Mouse (Mus musculus) liver, embryonic 15.5 days (tissue): ENCODE data around the gene Sh2d1b2. TPM values are rescaled to one million over a fixed set of nuclear protein-coding genes. Genes with fewer than 3 reads are reported as not detected.
"Not testable (repeated sequence)": the region's sequence is repeated elsewhere in the genome, so short reads cannot be mapped to it uniquely, and the experiment has no call there.

ENCODE experiments used
- ATAC-seq: fragments of 200-750 bp; cut with Nextera tagmentation; 2 replicates; pipeline ENCODE4 v1.8.0; 2017; ENCODE audit warnings: moderate number of reproducible peaks, mild to moderate bottlenecking, moderate library complexity; ENCODE audit not compliant: insufficient read depth
- H3K27ac ChIP-seq: fragments of 300-500 bp; sonication (generic); replicated peaks from 2 replicates; pipeline ENCODE4 v1.5.1; 2015; ENCODE audit warnings: mild to moderate bottlenecking, inconsistent platforms
- H3K27me3 ChIP-seq: fragments of 300-500 bp; sonication (generic); 2 replicates; pipeline ENCODE4 v1.6.1; 2015; ENCODE audit warnings: mild to moderate bottlenecking, inconsistent platforms
- H3K36me3 ChIP-seq: fragments of 300-500 bp; sonication (generic); replicated peaks from 2 replicates; pipeline ENCODE4 v1.6.1; 2015; ENCODE audit warnings: moderate library complexity, mild to moderate bottlenecking, inconsistent platforms
- H3K4me1 ChIP-seq: fragments of 300-500 bp; sonication (generic); replicated peaks from 2 replicates; pipeline ENCODE4 v1.6.1; 2015; ENCODE audit warnings: inconsistent platforms
- H3K4me2 ChIP-seq: fragments of 300-500 bp; sonication (generic); 2 replicates; pipeline ENCODE4 v1.6.1; 2015; ENCODE audit warnings: moderate library complexity, mild to moderate bottlenecking, inconsistent platforms
- H3K4me3 ChIP-seq: fragments of 300-500 bp; sonication (generic); replicated peaks from 2 replicates; pipeline ENCODE4 v1.5.1; 2015; ENCODE audit warnings: mild to moderate bottlenecking, inconsistent platforms
- H3K9ac ChIP-seq: fragments of 300-500 bp; sonication (generic); 2 replicates; pipeline ENCODE4 v1.6.1; 2015; ENCODE audit warnings: moderate library complexity, mild to moderate bottlenecking, inconsistent platforms
- H3K9me3 ChIP-seq: fragments of 300-500 bp; sonication (generic); replicated peaks from 2 replicates; pipeline ENCODE4 v1.6.1; 2016; ENCODE audit warnings: inconsistent platforms
- WGBS: fragments of 180-500 bp; shearing (Covaris S2); methylation state at CpG from one replicate; pipeline ENCODE4 v1.1.7; 2015; ENCODE audit warnings: mixed read lengths; ENCODE audit not compliant: insufficient replicate concordance; 5-methylcytosine and 5-hydroxymethylcytosine counted together
- polyA plus RNA-seq: library from polyadenylated mRNA; unstranded; fragments of >200 nt; fragmentation: Nextera tagmentation; extraction: Ambion mirVana; gene quantifications from 2 replicates; pipeline ENCODE4 v1.2.1, GENCODE M21; 2015

The Sh2d1b2 gene
- polyA plus RNA-seq, result not detected in 2 replicates

GRCm38 (mm10) chr1:170232688-170233087, at the start of gene Sh2d1b2:
Sh2d1b2 (plus strand) TSS chr1:170232749.
- ATAC-seq, result not testable (repeated sequence)

GRCm38 (mm10) chr1:170185137-170185536, 47.4 kb upstream of the Sh2d1b2 start:
- ATAC-seq, result no peak
- H3K36me3 ChIP-seq, result no peaks in the 10 kb centered on the region
- WGBS, result 51% methylated on average over 3 of the region's 3 CpGs

More at GRCm38 (mm10) chr1:170232688-170233087, at the start of gene Sh2d1b2:
- not testable (repeated sequence) for H3K27ac ChIP-seq, H3K9ac ChIP-seq, H3K27me3 ChIP-seq, H3K9me3 ChIP-seq, H3K4me2 ChIP-seq, H3K4me1 ChIP-seq, H3K4me3 ChIP-seq, H3K36me3 ChIP-seq
- WGBS, result 37% methylated on average over 6 of the region's 6 CpGs

GRCm38 (mm10) chr1:170186531-170186930, 46.0 kb upstream of the Sh2d1b2 start:
- H3K36me3 ChIP-seq, result no peaks in the 10 kb centered on the region
- H3K27me3 ChIP-seq, result no peaks in the 10 kb centered on the region
- 51% methylated on average over 5 of the region's 5 CpGs for WGBS
- H3K9me3 ChIP-seq, result no peaks in the 10 kb centered on the region
- ATAC-seq, result no peak
- no peak overlapping the region for H3K4me2 ChIP-seq
- no peak overlapping the region for H3K27ac ChIP-seq
- H3K4me3 ChIP-seq, result no peak overlapping the region
- no peaks in the 10 kb centered on the region; the same call in 1 of the 2 replicates for H3K4me1 ChIP-seq
- H3K9ac ChIP-seq, result no peak overlapping the region

More at GRCm38 (mm10) chr1:170185137-170185536, 47.4 kb upstream of the Sh2d1b2 start:
- Histone ChIP-seq H3K27ac (no peak overlapping the region), H3K4me3 (no peak overlapping the region), H3K4me1 (no peaks in the 10 kb centered on the region; the same call in 1 of the 2 replicates), H3K4me2 (no peak overlapping the region), H3K9me3 (no peaks in the 10 kb centered on the region), H3K27me3 (no peaks in the 10 kb centered on the region), H3K9ac (no peak overlapping the region)

- ATAC-seq, result no peak
- WGBS, result 66% methylated on average over 11 of the region's 11 CpGs
Observed at GRCm38 (mm10) chr1:170188601-170189000, 43.9 kb upstream of the Sh2d1b2 start.

GRCm38 (mm10) chr1:170190225-170190624, 42.3 kb upstream of the Sh2d1b2 start:
- no peak overlapping the region for H3K27ac ChIP-seq
- 54% methylated on average over 4 of the region's 4 CpGs for WGBS
- H3K27me3 ChIP-seq, result no peaks in the 10 kb centered on the region
- no peak overlapping the region for H3K4me2 ChIP-seq
- H3K4me3 ChIP-seq, result no peak overlapping the region
- ATAC-seq, result no peak
- H3K9ac ChIP-seq, result no peak overlapping the region
- H3K36me3 ChIP-seq, result peaks cover 27% of the 10 kb centered on the region
- H3K9me3 ChIP-seq, result no peaks in the 10 kb centered on the region
- no peaks in the 10 kb centered on the region; the same call in 1 of the 2 replicates for H3K4me1 ChIP-seq

More at GRCm38 (mm10) chr1:170188601-170189000, 43.9 kb upstream of the Sh2d1b2 start:
- H3K4me2 ChIP-seq, result no peak overlapping the region
- no peak overlapping the region for H3K4me3 ChIP-seq
- no peak overlapping the region for H3K9ac ChIP-seq
- no peaks in the 10 kb centered on the region for H3K9me3 ChIP-seq
- H3K36me3 ChIP-seq, result peaks cover 12% of the 10 kb centered on the region
- H3K27ac ChIP-seq, result no peak overlapping the region
- H3K4me1 ChIP-seq, result no peaks in the 10 kb centered on the region; the same call in 1 of the 2 replicates
- H3K27me3 ChIP-seq, result no peaks in the 10 kb centered on the region

GRCm38 (mm10) chr1:170191925-170192324, 40.6 kb upstream of the Sh2d1b2 start:
- WGBS, result 85% methylated on average over 1 of the region's 1 CpGs
- ATAC-seq, result no peak
- no peaks in the 10 kb centered on the region; the same call in 1 of the 2 replicates for H3K4me1 ChIP-seq
- H3K27me3 ChIP-seq, result no peaks in the 10 kb centered on the region
- no peak overlapping the region for H3K4me2 ChIP-seq
- no peak overlapping the region for H3K4me3 ChIP-seq
- H3K36me3 ChIP-seq, result peaks cover 43% of the 10 kb centered on the region
- H3K9ac ChIP-seq, result no peak overlapping the region
- H3K9me3 ChIP-seq, result no peaks in the 10 kb centered on the region
- no peak overlapping the region for H3K27ac ChIP-seq

GRCm38 (mm10) chr1:170196211-170196610, 36.3 kb upstream of the Sh2d1b2 start:
- Histone ChIP-seq H3K36me3 (peaks cover 81% of the 10 kb centered on the region), H3K9me3 (no peaks in the 10 kb centered on the region), H3K27ac (no peak overlapping the region), H3K9ac (no peak overlapping the region), H3K4me1 (no peaks in the 10 kb centered on the region), H3K27me3 (no peaks in the 10 kb centered on the region), H3K4me2 (no peak overlapping the region), H3K4me3 (no peak overlapping the region)
- no peak for ATAC-seq
- WGBS, result 82% methylated on average over 8 of the region's 8 CpGs

GRCm38 (mm10) chr1:170200379-170200778, 32.2 kb upstream of the Sh2d1b2 start:
- no peaks in the 10 kb centered on the region for H3K27me3 ChIP-seq
- no peak overlapping the region for H3K4me3 ChIP-seq
- WGBS, result 65% methylated on average over 3 of the region's 3 CpGs
- no peak for ATAC-seq
- no peaks in the 10 kb centered on the region for H3K9me3 ChIP-seq
- H3K27ac ChIP-seq, result no peak overlapping the region
- no peaks in the 10 kb centered on the region for H3K4me1 ChIP-seq
- no peak overlapping the region for H3K9ac ChIP-seq
- H3K4me2 ChIP-seq, result no peak overlapping the region
- H3K36me3 ChIP-seq, result peaks cover 78% of the 10 kb centered on the region

GRCm38 (mm10) chr1:170206395-170206794, 26.2 kb upstream of the Sh2d1b2 start:
- Histone ChIP-seq H3K36me3 (peaks cover 80% of the 10 kb centered on the region), H3K4me2 (no peak overlapping the region), H3K27ac (no peak overlapping the region), H3K4me1 (no peaks in the 10 kb centered on the region), H3K9ac (no peak overlapping the region), H3K4me3 (no peak overlapping the region), H3K27me3 (no peaks in the 10 kb centered on the region), H3K9me3 (no peaks in the 10 kb centered on the region)
- 85% methylated on average over 6 of the region's 6 CpGs for WGBS
- ATAC-seq, result no peak

- H3K4me3 ChIP-seq, result peak overlapping the region; percentile 11; the same call in 1 of the 2 replicates
- H3K36me3 ChIP-seq, result peaks cover 38% of the 10 kb centered on the region
- no peak overlapping the region for H3K27ac ChIP-seq
- H3K4me2 ChIP-seq, result peak overlapping the region; percentile 55
- peaks cover 11% of the 10 kb centered on the region; the same call in 1 of the 2 replicates for H3K27me3 ChIP-seq
- 50% methylated on average over 10 of the region's 10 CpGs for WGBS
- H3K9me3 ChIP-seq, result no peaks in the 10 kb centered on the region
- no peak for ATAC-seq
- H3K4me1 ChIP-seq, result peaks cover 18% of the 10 kb centered on the region
- no peak overlapping the region for H3K9ac ChIP-seq
Observed at GRCm38 (mm10) chr1:170213181-170213879, 19.2 kb upstream of the Sh2d1b2 start.

- peaks cover 27% of the 10 kb centered on the region for H3K36me3 ChIP-seq
- no peaks in the 10 kb centered on the region for H3K9me3 ChIP-seq
- H3K9ac ChIP-seq, result peak overlapping the region; percentile 91
- no peak for ATAC-seq
- peak overlapping the region; percentile 69 for H3K4me2 ChIP-seq
- peaks cover 12% of the 10 kb centered on the region; the same call in 1 of the 2 replicates for H3K27me3 ChIP-seq
- peak overlapping the region; percentile 77 for H3K4me3 ChIP-seq
- 21% methylated on average over 7 of the region's 7 CpGs for WGBS
- H3K4me1 ChIP-seq, result peaks cover 18% of the 10 kb centered on the region
- H3K27ac ChIP-seq, result peak overlapping the region; percentile 87
Observed at GRCm38 (mm10) chr1:170214383-170214756, 18.2 kb upstream of the Sh2d1b2 start.
